Mouse (Mus musculus): Measurements from ENCODE around the gene Eno3. TPM values are rescaled to one million over a fixed set of nuclear protein-coding genes. Genes with fewer than 3 reads are reported as not detected.

The Eno3 gene
- polyA plus RNA-seq, 1 experiment from 2014 or later = 12.0 TPM

DNA sequence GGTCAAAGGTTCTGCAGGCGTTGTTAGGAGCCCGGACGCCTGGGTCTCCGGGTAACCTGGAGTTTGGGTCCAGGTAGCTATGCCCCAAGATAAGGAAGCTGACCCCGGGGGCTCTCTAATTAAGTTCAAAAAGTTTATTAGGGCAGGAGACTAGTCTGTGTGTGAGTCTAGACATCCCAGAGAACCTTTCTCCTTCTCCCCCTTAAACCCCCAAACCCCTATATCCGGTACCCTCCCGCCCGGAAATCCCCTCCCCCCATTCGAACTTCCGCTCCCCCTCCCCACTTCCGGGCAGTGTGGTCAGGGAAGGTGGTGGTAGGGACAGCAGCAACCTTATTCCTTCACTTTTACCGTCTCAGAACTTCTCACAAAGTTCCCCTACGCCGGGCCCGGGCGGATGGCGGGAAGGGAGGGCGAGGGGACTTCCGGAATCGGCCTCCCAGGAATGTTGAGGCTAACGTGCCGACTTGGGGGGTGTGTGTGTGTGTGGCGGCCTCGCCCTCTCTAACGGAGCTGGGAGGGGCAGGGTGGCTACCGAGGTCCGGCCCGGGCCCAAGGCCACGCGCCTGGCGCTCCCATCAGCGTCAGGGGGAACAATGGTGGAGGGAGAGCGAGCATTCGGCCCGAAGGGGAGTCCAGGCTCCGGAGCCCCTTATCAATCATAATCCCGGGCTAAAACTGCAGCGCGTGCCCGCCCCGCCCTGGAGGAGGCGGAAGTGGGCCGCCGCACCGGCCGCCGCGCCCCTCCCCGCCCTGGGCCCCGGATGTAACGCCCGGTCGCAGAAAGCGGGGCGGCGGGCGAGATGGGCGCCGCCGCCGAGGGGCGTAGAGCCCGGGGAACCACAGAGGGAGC is 3.4 kb upstream of the Eno3 start:
- peak overlapping the region; percentile 98 for H3K9ac ChIP-seq (replicated peaks)
- no peaks in the 10 kb centered on the region for H3K9me3 ChIP-seq
- H3K4me3 ChIP-seq = peak overlapping the region; percentile 99
- peak; percentile 55 for ATAC-seq (ENCODE audit: low FRiP score, low read depth)
- WGBS = under 1% methylated on average over 55 of the region's 63 CpGs
- H3K27ac ChIP-seq (replicated peaks) = peak overlapping the region; percentile 97
- peaks cover 43% of the 10 kb centered on the region for H3K36me3 ChIP-seq
- peaks cover 50% of the 10 kb centered on the region for H3K4me1 ChIP-seq
- peaks cover 8% of the 10 kb centered on the region; the same call in 1 of the 2 replicates for H3K27me3 ChIP-seq
- peak overlapping the region; percentile 94 for H3K4me2 ChIP-seq (replicated peaks)

DNA sequence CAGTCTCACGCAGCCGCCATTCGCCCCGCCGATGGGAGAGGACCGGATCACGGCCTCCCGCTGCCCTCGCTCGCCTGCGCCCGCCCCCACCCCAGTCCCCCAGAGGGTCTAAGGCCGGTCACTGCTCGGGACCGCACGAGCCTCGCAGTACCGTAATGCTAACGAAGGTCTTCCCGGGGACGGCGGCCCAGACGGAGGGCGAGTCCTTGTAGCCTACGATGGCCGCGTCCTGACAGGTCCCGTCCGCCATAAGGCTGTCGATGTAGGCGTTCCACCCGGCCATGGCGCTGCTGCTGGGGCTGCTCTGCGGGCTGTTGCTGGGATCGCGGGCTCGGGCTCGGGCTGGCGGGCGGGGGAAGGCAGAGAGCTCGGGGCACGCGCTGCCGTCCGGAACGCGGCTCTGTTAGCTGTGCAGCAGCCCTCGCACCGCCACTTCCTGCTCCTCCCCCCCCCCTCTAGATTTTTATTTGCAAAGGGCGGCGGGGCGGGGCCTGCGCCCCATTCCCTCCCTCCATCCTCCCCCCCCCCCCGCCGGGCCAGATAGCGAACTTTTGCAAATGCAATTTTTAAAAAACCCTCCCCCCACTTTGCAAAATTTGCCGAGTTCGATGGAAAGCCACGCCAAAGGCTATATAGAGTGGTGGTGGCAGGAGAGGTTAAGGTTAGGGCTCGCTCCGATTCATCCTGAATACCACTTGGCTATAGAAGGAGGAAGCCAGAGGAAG is 2.6 kb upstream of the Eno3 start, which contains the start of gene Pfn1:
TSS of gene Pfn1 (minus strand) at position 447 of the 725 bp plus-strand sequence.
- Histone ChIP-seq H3K27me3 (peaks cover 8% of the 10 kb centered on the region; the same call in 1 of the 2 replicates), H3K9ac (replicated peaks) (peak within 1 kb of the TSS; percentile 98), H3K4me2 (replicated peaks) (peak within 1 kb of the TSS; percentile 94), H3K9me3 (no peaks in the 10 kb centered on the region), H3K4me3 (peak within 1 kb of the TSS; percentile 99), H3K27ac (replicated peaks) (peak within 1 kb of the TSS; percentile 97), H3K36me3 (peaks cover 35% of the 10 kb centered on the region), H3K4me1 (peaks cover 42% of the 10 kb centered on the region)
- 0% methylated on average over 56 of the region's 61 CpGs for WGBS
- peak; percentile 42 for ATAC-seq (ENCODE audit: low FRiP score, low read depth)

DNA sequence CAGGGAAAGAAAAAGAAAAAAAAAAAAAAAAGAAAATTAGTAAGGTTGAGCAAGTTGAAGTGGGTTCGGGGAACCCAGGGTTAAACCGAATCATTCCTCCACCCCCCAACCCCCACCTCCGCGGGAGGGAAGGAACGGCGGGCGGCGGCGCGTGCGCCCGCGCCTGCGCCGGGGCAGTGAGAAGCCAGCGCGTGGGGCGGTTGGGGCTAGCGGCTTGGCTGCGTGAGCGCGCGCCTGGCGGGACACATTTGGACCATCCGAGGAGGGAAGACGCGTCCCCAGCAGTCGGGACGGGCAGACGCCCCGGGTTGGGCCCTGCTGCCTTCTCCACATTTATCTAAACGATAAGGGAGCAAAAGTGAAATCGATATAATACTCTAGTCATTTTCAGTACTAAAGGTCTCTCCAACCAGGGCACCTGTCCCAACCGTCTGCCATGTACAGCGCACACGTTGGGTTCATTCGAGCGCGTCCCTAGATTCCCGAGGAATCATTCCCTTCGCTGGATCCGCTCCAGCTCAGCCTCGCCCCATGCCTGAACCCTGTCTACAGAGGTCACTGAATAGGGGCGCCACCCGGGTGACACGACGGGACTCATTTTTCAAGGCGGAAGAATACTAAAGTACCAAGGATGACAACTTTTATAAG is 2.0 kb upstream of the Eno3 start:
- 1% methylated on average over 46 of the region's 48 CpGs for WGBS
- H3K4me2 ChIP-seq (replicated peaks) = peak overlapping the region; percentile 94
- peaks cover 42% of the 10 kb centered on the region for H3K4me1 ChIP-seq
- no peaks in the 10 kb centered on the region for H3K9me3 ChIP-seq
- peaks cover 28% of the 10 kb centered on the region for H3K36me3 ChIP-seq
- H3K9ac ChIP-seq (replicated peaks) = peak overlapping the region; percentile 98
- peak overlapping the region; percentile 99 for H3K4me3 ChIP-seq
- peaks cover 8% of the 10 kb centered on the region; the same call in 1 of the 2 replicates for H3K27me3 ChIP-seq
- peak overlapping the region; percentile 97 for H3K27ac ChIP-seq (replicated peaks)
- peak; percentile 47; the same call in 1 of the 2 replicates for ATAC-seq (ENCODE audit: low FRiP score, low read depth)

DNA sequence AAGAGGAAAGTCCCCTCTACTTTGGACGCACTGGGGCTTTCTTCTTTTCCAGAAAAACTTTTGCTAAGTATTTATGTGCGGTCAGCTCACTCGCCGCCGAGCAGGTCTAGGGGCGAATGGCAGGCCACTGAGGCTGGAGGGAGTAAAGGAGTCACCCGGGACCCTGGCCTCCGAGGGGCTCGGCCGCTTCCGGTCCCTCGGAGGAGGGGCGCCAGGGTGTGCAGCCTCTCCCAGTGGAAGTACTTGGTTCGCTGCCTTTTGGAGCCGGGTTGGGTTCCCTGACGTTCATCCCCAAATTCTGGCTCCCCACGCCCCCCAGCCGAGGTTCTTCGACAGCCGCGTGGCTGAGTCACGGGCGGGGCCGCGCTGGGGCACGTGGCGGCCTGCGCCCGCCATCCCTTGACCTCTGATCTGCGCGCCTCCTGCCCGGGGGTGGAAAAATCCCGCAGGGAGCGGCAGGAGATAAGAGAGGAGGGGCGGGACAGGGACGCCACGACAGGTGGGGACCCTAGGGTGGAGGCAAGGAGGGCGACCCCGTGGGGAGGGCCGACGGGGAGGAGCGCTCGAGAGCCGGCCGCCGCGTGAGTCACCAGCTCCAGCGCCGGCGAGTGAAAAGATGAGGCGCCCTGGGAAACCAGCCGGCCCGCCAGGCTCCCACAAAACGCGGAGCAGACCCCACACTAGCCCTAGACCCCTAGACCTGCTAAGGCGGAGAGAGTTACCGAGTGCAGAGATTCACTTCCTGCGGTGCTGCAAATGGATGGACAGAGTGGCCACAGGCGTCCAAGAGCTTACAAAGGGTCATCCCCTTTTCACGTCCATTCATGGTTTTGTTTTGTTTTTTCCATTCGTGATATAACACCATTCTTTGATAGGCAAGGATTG is 1.2 kb upstream of the Eno3 start:
- H3K4me3 ChIP-seq = peak overlapping the region; percentile 99
- H3K4me2 ChIP-seq (replicated peaks) = peak overlapping the region; percentile 94
- H3K9ac ChIP-seq (replicated peaks) = peak overlapping the region; percentile 98
- under 1% methylated on average over 61 of the region's 61 CpGs for WGBS
- no peak; the same call in 1 of the 2 replicates for ATAC-seq (ENCODE audit: low FRiP score, low read depth)
- peaks cover 41% of the 10 kb centered on the region for H3K4me1 ChIP-seq
- peaks cover 8% of the 10 kb centered on the region; the same call in 1 of the 2 replicates for H3K27me3 ChIP-seq
- peaks cover 26% of the 10 kb centered on the region for H3K36me3 ChIP-seq
- H3K9me3 ChIP-seq = no peaks in the 10 kb centered on the region
- peak overlapping the region; percentile 97 for H3K27ac ChIP-seq (replicated peaks)

DNA sequence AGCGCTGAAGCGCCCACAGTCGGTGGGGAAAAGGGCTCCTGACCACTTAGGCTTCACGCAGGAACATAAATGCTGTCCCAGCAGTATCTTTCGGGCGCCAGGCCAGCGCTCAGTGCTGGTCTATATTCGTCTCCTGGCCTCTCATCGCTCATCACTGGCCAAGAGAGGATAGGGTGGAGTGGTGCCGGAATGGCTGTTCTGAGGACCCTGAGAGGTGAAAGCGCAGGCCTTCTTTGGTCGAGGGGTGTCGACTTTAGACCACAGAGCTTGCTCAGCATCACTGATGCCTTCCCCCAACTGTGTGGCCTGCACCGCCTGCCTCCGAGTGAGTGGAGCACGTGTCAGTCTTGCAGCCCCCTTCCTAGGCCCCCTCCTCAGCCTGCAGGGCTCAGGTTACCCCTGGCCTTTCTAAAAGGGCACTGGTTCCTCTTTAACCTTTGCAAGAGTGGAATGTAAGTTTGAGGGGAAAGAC is 510 bp upstream of the Eno3 start:
- no peak for ATAC-seq (ENCODE audit: low FRiP score, low read depth)
- Histone ChIP-seq H3K9ac (replicated peaks) (peak overlapping the region; percentile 98), H3K36me3 (peaks cover 25% of the 10 kb centered on the region), H3K9me3 (no peaks in the 10 kb centered on the region), H3K4me3 (peak overlapping the region; percentile 99), H3K4me2 (replicated peaks) (peak overlapping the region; percentile 94), H3K4me1 (peaks cover 38% of the 10 kb centered on the region), H3K27ac (replicated peaks) (peak overlapping the region; percentile 97; the same call in 1 of the 2 replicates), H3K27me3 (peaks cover 8% of the 10 kb centered on the region; the same call in 1 of the 2 replicates)
- 4% methylated on average over 16 of the region's 16 CpGs for WGBS

DNA sequence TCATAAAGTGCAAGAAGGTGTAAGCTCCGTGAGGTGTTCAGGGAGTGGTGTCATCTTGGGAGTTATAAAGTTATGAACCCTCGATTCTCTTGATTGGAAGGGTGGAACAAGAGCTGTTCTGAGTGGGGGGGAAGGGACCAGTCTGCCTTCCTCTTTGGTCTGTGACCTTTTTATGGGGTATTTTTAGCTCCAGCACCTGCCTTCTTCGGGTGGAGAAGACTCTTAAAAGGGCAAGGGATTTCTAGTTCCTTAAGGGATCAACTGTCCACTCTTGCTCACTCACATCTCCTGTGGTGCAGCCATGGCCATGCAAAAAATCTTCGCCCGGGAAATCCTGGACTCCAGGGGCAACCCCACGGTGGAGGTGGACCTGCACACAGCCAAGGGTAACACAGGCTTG is 571 bp downstream of the Eno3 start:
- Histone ChIP-seq H3K27me3 (peaks cover 8% of the 10 kb centered on the region; the same call in 1 of the 2 replicates), H3K36me3 (peaks cover 23% of the 10 kb centered on the region), H3K9me3 (no peaks in the 10 kb centered on the region), H3K9ac (replicated peaks) (no peak overlapping the region), H3K4me1 (peaks cover 30% of the 10 kb centered on the region), H3K27ac (replicated peaks) (no peak overlapping the region), H3K4me3 (no peak overlapping the region), H3K4me2 (replicated peaks) (no peak overlapping the region)
- ATAC-seq (ENCODE audit: low FRiP score, low read depth) = no peak
- 59% methylated on average over 6 of the region's 6 CpGs for WGBS

DNA sequence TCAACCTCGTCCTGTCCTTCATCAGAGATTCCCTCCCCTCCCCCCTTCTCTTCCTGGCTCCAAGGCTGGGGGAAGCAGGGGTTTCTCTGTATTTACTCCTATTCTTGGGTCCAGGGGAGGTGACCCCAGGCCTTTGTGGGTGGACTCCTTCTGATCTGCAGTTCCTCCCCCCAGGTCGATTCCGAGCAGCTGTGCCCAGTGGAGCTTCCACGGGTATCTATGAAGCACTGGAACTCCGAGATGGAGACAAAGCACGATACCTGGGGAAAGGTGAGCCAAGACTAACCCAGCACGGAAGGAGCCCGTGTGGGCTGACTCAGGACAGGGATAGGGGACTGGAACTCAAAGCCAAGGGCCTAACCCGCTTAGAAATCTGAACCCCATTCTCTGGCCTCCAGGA is 989 bp downstream of the Eno3 start:
- peaks cover 26% of the 10 kb centered on the region for H3K4me1 ChIP-seq
- WGBS = 65% methylated on average over 9 of the region's 9 CpGs
- H3K9me3 ChIP-seq = no peaks in the 10 kb centered on the region
- H3K4me3 ChIP-seq = no peak overlapping the region
- no peak for ATAC-seq (ENCODE audit: low FRiP score, low read depth)
- H3K4me2 ChIP-seq (replicated peaks) = no peak overlapping the region
- no peak overlapping the region for H3K27ac ChIP-seq (replicated peaks)
- peaks cover 8% of the 10 kb centered on the region; the same call in 1 of the 2 replicates for H3K27me3 ChIP-seq
- peaks cover 25% of the 10 kb centered on the region for H3K36me3 ChIP-seq
- H3K9ac ChIP-seq (replicated peaks) = no peak overlapping the region

DNA sequence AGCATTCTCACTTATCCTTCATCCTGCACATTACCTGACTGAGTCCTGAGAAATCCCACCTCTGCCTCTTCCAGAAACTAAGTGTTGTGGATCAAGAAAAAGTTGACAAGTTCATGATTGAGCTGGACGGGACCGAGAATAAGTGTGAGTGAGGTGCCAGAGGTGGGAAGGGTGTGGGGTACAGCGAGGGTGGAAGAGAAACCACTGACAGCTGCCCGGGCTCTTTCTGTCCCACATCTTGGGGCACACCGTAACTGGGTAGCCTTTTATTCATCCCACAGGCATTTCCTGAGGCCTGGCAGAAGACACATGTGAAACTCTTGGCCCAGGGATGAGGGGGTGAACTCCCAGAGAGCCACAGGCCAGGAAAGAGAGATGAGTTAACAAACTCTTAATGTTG is 1.5 kb downstream of the Eno3 start:
- Histone ChIP-seq H3K4me3 (no peak overlapping the region), H3K4me1 (peaks cover 23% of the 10 kb centered on the region), H3K4me2 (replicated peaks) (no peak overlapping the region), H3K27ac (replicated peaks) (no peak overlapping the region), H3K27me3 (peaks cover 8% of the 10 kb centered on the region; the same call in 1 of the 2 replicates), H3K9me3 (no peaks in the 10 kb centered on the region), H3K9ac (replicated peaks) (no peak overlapping the region), H3K36me3 (peaks cover 30% of the 10 kb centered on the region)
- 95% methylated on average over 5 of the region's 5 CpGs for WGBS
- ATAC-seq (ENCODE audit: low FRiP score, low read depth) = no peak

DNA sequence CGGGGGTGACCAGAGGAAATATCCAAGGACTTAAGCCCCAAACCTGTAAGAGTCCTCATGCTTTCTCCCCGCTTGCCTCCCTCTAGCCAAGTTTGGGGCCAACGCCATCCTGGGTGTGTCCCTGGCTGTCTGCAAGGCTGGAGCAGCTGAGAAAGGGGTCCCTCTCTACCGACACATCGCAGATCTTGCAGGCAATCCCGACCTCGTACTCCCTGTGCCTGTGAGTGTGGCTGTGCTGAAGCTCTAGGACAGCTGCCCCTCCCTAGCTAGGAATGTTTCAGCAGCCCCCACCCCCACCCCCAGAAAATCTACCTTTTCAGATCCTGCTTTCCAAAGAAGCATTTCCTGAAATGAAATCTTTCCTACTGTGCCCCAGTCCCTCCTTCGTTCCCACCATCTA is 1.9 kb downstream of the Eno3 start:
- Histone ChIP-seq H3K36me3 (peaks cover 34% of the 10 kb centered on the region), H3K4me2 (replicated peaks) (no peak overlapping the region), H3K27ac (replicated peaks) (no peak overlapping the region), H3K9ac (replicated peaks) (no peak overlapping the region), H3K4me1 (peaks cover 23% of the 10 kb centered on the region), H3K27me3 (peaks cover 8% of the 10 kb centered on the region; the same call in 1 of the 2 replicates), H3K9me3 (no peaks in the 10 kb centered on the region), H3K4me3 (no peak overlapping the region)
- ATAC-seq (ENCODE audit: low FRiP score, low read depth) = no peak
- whole genome bisulfite sequencing = 78% methylated on average over 8 of the region's 8 CpGs

DNA sequence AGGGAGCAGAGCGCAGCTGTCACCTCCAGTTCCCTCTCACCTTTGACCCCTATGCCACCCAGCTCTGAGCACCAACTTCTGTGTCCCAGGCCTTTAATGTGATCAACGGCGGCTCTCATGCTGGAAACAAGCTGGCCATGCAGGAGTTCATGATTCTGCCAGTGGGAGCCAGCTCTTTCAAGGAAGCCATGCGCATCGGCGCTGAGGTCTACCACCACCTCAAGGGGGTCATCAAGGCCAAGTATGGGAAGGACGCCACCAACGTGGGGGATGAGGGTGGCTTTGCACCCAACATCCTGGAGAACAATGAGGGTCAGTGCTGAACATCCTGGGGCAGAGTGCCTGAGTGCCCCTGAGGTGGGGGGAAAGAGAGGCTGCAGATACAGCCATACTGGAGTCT is 3.6 kb downstream of the Eno3 start:
- Histone ChIP-seq H3K27me3 (peaks cover 8% of the 10 kb centered on the region; the same call in 1 of the 2 replicates), H3K27ac (replicated peaks) (no peak overlapping the region), H3K4me2 (replicated peaks) (no peak overlapping the region), H3K4me3 (no peak overlapping the region), H3K4me1 (peaks cover 18% of the 10 kb centered on the region), H3K36me3 (peaks cover 50% of the 10 kb centered on the region), H3K9ac (replicated peaks) (no peak overlapping the region), H3K9me3 (no peaks in the 10 kb centered on the region)
- WGBS = 87% methylated on average over 8 of the region's 8 CpGs
- no peak for ATAC-seq (ENCODE audit: low FRiP score, low read depth)

DNA sequence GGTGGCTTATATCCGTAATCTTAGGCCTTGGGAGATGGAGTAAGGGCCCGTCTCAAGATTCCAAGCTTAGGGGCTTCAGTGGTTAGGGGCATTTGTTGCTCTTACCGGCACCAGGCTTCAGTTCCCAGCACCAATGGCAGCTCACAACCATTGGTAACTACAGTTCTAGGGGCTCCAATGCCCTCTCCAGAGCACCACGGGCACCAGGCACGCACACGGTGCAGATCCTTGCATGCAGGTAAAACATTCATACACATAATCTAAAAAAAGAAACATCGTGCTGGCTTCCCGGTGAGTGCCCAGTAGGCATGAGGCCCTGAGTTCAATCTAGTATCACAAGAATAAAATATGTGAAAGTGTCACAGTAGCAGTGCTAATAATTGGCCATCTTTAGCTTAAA is 6.1 kb downstream of the Eno3 start:
- H3K36me3 ChIP-seq = peaks cover 55% of the 10 kb centered on the region
- no peak overlapping the region for H3K27ac ChIP-seq (replicated peaks)
- H3K9me3 ChIP-seq = no peaks in the 10 kb centered on the region
- no peaks in the 10 kb centered on the region for H3K27me3 ChIP-seq
- 88% methylated on average over 8 of the region's 8 CpGs for WGBS
- peaks cover 12% of the 10 kb centered on the region for H3K4me1 ChIP-seq
- no peak overlapping the region for H3K9ac ChIP-seq (replicated peaks)
- H3K4me3 ChIP-seq = no peak overlapping the region
- ATAC-seq (ENCODE audit: low FRiP score, low read depth) = no peak
- H3K4me2 ChIP-seq (replicated peaks) = no peak overlapping the region

Data from midbrain, embryonic 12.5 days (tissue).